Mouse (Mus musculus) heart, postnatal 10 days (tissue): ENCODE measurements at regions not wholly inside any gene's neighbourhood (a gene's known extent, or its start where the extent isn't known, plus 50 kb on each side); places are given as distances from the start of the nearest gene placed in this dataset.

Experiments
- DNase-seq, 2 experiments: peaks; one replicate each; pipeline ENCODE4 v3.0.0; 2021
- intact Hi-C: fragments of 180-260 bp; cut with DNase I; formaldehyde crosslinking; loops from one replicate; pipeline ENCODE4 v1.15.1; 2025

- intact Hi-C loops = loop anchor here (2.0 kb wide), 1 partner anchor 189 kb away; no protein-coding TSS in a partner anchor
- DNase-seq = no peak
Observed at GRCm38 (mm10) chr5:120251697-120252401, 135.6 kb downstream of the Rbm19 start.

- DNase-seq = peak; percentile 20 to 32
- intact Hi-C loops = loop anchor here (2.0 kb wide), 1 partner anchor 188 kb away; no protein-coding TSS in a partner anchor
Observed at GRCm38 (mm10) chr5:120252551-120252950, 136.3 kb downstream of the Rbm19 start.

- intact Hi-C loops = no loop called here
- DNase-seq = no peak
Observed at GRCm38 (mm10) chr5:120262715-120263273, 146.5 kb downstream of the Rbm19 start.

GRCm38 (mm10) chr5:120269416-120269860 is 153.2 kb downstream of the Rbm19 start:
- no peak for DNase-seq
- intact Hi-C loops = no loop called here

- intact Hi-C loops = no loop called here
- no peak for DNase-seq
Observed at GRCm38 (mm10) chr5:120270887-120271616, 154.8 kb downstream of the Rbm19 start.

GRCm38 (mm10) chr5:120276229-120276628 is 155.3 kb upstream of the Lhx5 start:
- intact Hi-C loops = no loop called here
- DNase-seq = no peak

- intact Hi-C loops = no loop called here
- DNase-seq = no peak
Observed at GRCm38 (mm10) chr5:120280321-120280720, 151.2 kb upstream of the Lhx5 start.

GRCm38 (mm10) chr5:120280991-120281602 is 150.4 kb upstream of the Lhx5 start:
- intact Hi-C loops = no loop called here
- DNase-seq = no peak

GRCm38 (mm10) chr5:120281840-120282565 is 149.5 kb upstream of the Lhx5 start:
- no peak for DNase-seq
- intact Hi-C loops = no loop called here

GRCm38 (mm10) chr5:120284625-120285024 is 146.9 kb upstream of the Lhx5 start:
- intact Hi-C loops = no loop called here
- DNase-seq = no peak

GRCm38 (mm10) chr5:120285036-120285435 is 146.5 kb upstream of the Lhx5 start:
- DNase-seq = no peak
- intact Hi-C loops = no loop called here

- intact Hi-C loops = no loop called here
- no peak for DNase-seq
Observed at GRCm38 (mm10) chr5:120286787-120287186, 144.7 kb upstream of the Lhx5 start.

GRCm38 (mm10) chr5:120288036-120288684 is 143.3 kb upstream of the Lhx5 start:
- intact Hi-C loops = no loop called here
- no peak for DNase-seq

- intact Hi-C loops = no loop called here
- no peak for DNase-seq
Observed at GRCm38 (mm10) chr5:120294526-120295078, 136.9 kb upstream of the Lhx5 start.

GRCm38 (mm10) chr5:120297190-120297589 is 134.3 kb upstream of the Lhx5 start:
- DNase-seq = no peak
- intact Hi-C loops = no loop called here

- intact Hi-C loops = no loop called here
- no peak for DNase-seq
Observed at GRCm38 (mm10) chr5:120297665-120298282, 133.7 kb upstream of the Lhx5 start.

GRCm38 (mm10) chr5:120301672-120302071 is 129.8 kb upstream of the Lhx5 start:
- no peak for DNase-seq
- intact Hi-C loops = no loop called here

GRCm38 (mm10) chr5:120302307-120302706 is 129.2 kb upstream of the Lhx5 start:
- intact Hi-C loops = no loop called here
- no peak for DNase-seq

GRCm38 (mm10) chr5:120304295-120304701 is 127.2 kb upstream of the Lhx5 start:
- no peak for DNase-seq
- intact Hi-C loops = no loop called here
